40 mouse cellular contexts compared by ENCODE assay signal in genomic region chr19:10648156-10648555, GRCm38 (mm10). TPM values are rescaled to one million over a fixed set of nuclear protein-coding genes. Genes with fewer than 3 reads are reported as not detected.
DNase-seq lines count a peak whose midpoint lies in the region; ATAC-seq and TF ChIP-seq lines count a peak whose summit lies in the region.
"Had no signal": no experiment of that assay in that cellular context is flagged by ENCODE, and none has a peak within 500 bp of the region (broad histone marks: within the 10 kb centered on the region; RNA-seq: fewer than 3 reads in every experiment).

No protein-coding gene starts in this region.

- H3K4me1 ChIP-seq in testis, adult 2 months (ENCODE audit: control insufficient read depth, insufficient read depth, low read length) = peaks cover 11% of the 10 kb centered on the region
- H3K4me1 ChIP-seq: embryonic facial prominence, embryonic 12.5 days; forebrain, embryonic 10.5 days; heart, embryonic 10.5 days; heart, embryonic 15.5 days; hindbrain, embryonic 13.5 days; midbrain, embryonic 10.5 days; midbrain, embryonic 15.5 days had no signal

- ATAC-seq in erythroid progenitor cell, adult 5-6 weeks (replicated peaks; ENCODE audit: low FRiP score, poor library complexity, severe bottlenecking) = 0 out of 2 replicates have a peak, but pooled peaks have one; percentile 21
- ATAC-seq: activated CD4-positive, CD25-positive, alpha-beta regulatory T cell, adult 4 months; forebrain, embryonic 16.5 days; inflammation-experienced regulatory T-cells, adult 6 months; midbrain, embryonic 15.5 days had no signal

- H3K27ac ChIP-seq in testis, adult 2 months (ENCODE audit: control insufficient read depth, insufficient read depth, low read depth, low read length) = no peak overlapping the region
- H3K27ac ChIP-seq: embryonic facial prominence, embryonic 12.5 days; forebrain, embryonic 10.5 days; heart, embryonic 10.5 days; heart, embryonic 15.5 days; hindbrain, embryonic 13.5 days; liver, embryonic 14.5 days; macrophage; midbrain, embryonic 10.5 days; midbrain, embryonic 15.5 days had no signal

- H3K27me3 ChIP-seq in testis, adult 2 months (ENCODE audit: control insufficient read depth, insufficient read depth, low read length) = no peaks in the 10 kb centered on the region
- H3K27me3 ChIP-seq: embryonic facial prominence, embryonic 12.5 days; hindbrain, embryonic 13.5 days; midbrain, embryonic 15.5 days had no signal

- TF ChIP-seq CTCF in testis, adult 2 months (IDR thresholded peaks at IDR 0.05; ENCODE audit: control insufficient read depth, insufficient read depth, insufficient replicate concordance, low read depth, low read length) = no peak

- TF ChIP-seq POLR2A in testis, adult 2 months (IDR thresholded peaks at IDR 0.05; ENCODE audit: control insufficient read depth, low read depth, low read length) = peak; percentile 28; the same call in 1 of the 2 replicates

- no peak overlapping the region for H3K4me3 ChIP-seq in testis, adult 2 months (ENCODE audit: control insufficient read depth, low read depth, low read length)
- H3K4me3 ChIP-seq: embryonic facial prominence, embryonic 12.5 days; forebrain, embryonic 10.5 days; heart, embryonic 10.5 days; heart, embryonic 15.5 days; hindbrain, embryonic 13.5 days; midbrain, embryonic 10.5 days; midbrain, embryonic 15.5 days had no signal

- no peak for DNase-seq in testis, postnatal 14 days (ENCODE audit: low spot score)
- peak; percentile 26 to 37 for DNase-seq in thymus, postnatal 10 days (ENCODE audit: low spot score in 2 of 2)
- no peak for DNase-seq in ovary, postnatal 36 days (ENCODE audit: low spot score)
- no peak for DNase-seq in adrenal gland, adult 2 months
- DNase-seq in heart, adult 8-10 months (ENCODE audit: low spot score) = no peak
- DNase-seq: adrenal gland, adult 8-10 months; B cell, adult 2 months; cerebellum, adult 8-10 months; cerebellum, postnatal 36 days; embryo, embryonic 11 days; gastrocnemius, postnatal 10 days; kidney, adult 11 months; kidney, postnatal 14 days; liver; lung, adult 2 months; lung, postnatal 10 days; right cerebral cortex, postnatal 4 days had no signal

- no peaks in the 10 kb centered on the region for H3K36me3 ChIP-seq in testis, adult 2 months (ENCODE audit: control insufficient read depth, insufficient read depth, low read length)
- H3K36me3 ChIP-seq: embryonic facial prominence, embryonic 12.5 days; forebrain, embryonic 10.5 days; heart, embryonic 10.5 days; heart, embryonic 15.5 days; hindbrain, embryonic 13.5 days; midbrain, embryonic 10.5 days; midbrain, embryonic 15.5 days had no signal

RNA-seq across cellular contexts. Expression of gene Vwce, which starts 14.1 kb away (rescaled TPM):
- 1.3 and 2.2 TPM in 2 replicates for polyA plus RNA-seq in testis, adult 2 months (2012; rRNA removed)
- not detected in 2 replicates for total RNA-seq in erythroid progenitor cell, adult 5-6 weeks (2015; ENCODE audit: low replicate concordance)
- total RNA-seq in erythroid progenitor cell, adult 5-6 weeks (2017; ENCODE audit: low replicate concordance) = 1.2 TPM in 1 of 2 replicates, not detected in the other
- total RNA-seq in adrenal gland, adult 2 months (2021) = under 1 TPM; 0.17 to 0.79 TPM
- polyA plus RNA-seq in adrenal gland, adult 2 months (2012; rRNA removed) = 0.18 and 0.26 TPM in 2 replicates
- total RNA-seq in heart, adult 8-10 months (2022) = not detected
- total RNA-seq: heart, postnatal 25 days; neutrophil, adult 5-6 weeks had no signal
- polyA plus RNA-seq: macrophage had no signal

RNA-seq across cellular contexts. Expression of gene Pga5, which starts 29.7 kb away (rescaled TPM):
- 0.10 and 0.20 TPM in 2 replicates for polyA plus RNA-seq in testis, adult 2 months (2012; rRNA removed)
- total RNA-seq in erythroid progenitor cell, adult 5-6 weeks (2015; ENCODE audit: low replicate concordance) = not detected in 2 replicates
- total RNA-seq in erythroid progenitor cell, adult 5-6 weeks (2017; ENCODE audit: low replicate concordance) = not detected in 2 replicates
- total RNA-seq in adrenal gland, adult 2 months (2021) = not detected
- not detected in 2 replicates for polyA plus RNA-seq in adrenal gland, adult 2 months (2012; rRNA removed)
- not detected for total RNA-seq in heart, adult 8-10 months (2022)
- total RNA-seq: adrenal gland, adult 8-10 months; gastrocnemius, postnatal 10 days; granulocyte monocyte progenitor cell, adult 5-6 weeks; heart, postnatal 25 days; layer of hippocampus, postnatal 10 days; left cerebral cortex, adult 18-20 months; left cerebral cortex, postnatal 14 days; neutrophil, adult 5-6 weeks had no signal
- polyA plus RNA-seq: activated CD4-positive, CD25-positive, alpha-beta regulatory T cell, adult 4 months; embryonic facial prominence, embryonic 12.5 days; forebrain, embryonic 10.5 days; forebrain, embryonic 16.5 days; heart, embryonic 10.5 days; heart, embryonic 15.5 days; hindbrain, embryonic 13.5 days; inflammation-experienced regulatory T-cells, adult 6 months; kidney, embryonic 14.5 days; limb, embryonic 11.5 days; lung, adult 2 months; macrophage; midbrain, embryonic 10.5 days; midbrain, embryonic 15.5 days; neural tube, embryonic 11.5 days had no signal

RNA-seq across cellular contexts. Expression of gene Vps37c, which starts 40.4 kb away (rescaled TPM):
- 29.0 and 33.6 TPM in 2 replicates for polyA plus RNA-seq in testis, adult 2 months (2012; rRNA removed)
- 10.8 and 26.0 TPM in 2 replicates for total RNA-seq in erythroid progenitor cell, adult 5-6 weeks (2015; ENCODE audit: low replicate concordance)
- 3.3 and 6.0 TPM in 2 replicates for total RNA-seq in erythroid progenitor cell, adult 5-6 weeks (2017; ENCODE audit: low replicate concordance)
- total RNA-seq in adrenal gland, adult 2 months (2021) = 10 to 100 TPM; 22.1 to 23.3 TPM
- 46.4 and 65.5 TPM in 2 replicates for polyA plus RNA-seq in adrenal gland, adult 2 months (2012; rRNA removed)
- 10 to 100 TPM; 21.0 to 25.1 (median 23.0) TPM for total RNA-seq in heart, adult 8-10 months (2022)

RNA-seq across cellular contexts. Expression of gene Tkfc, which starts 42.7 kb away (rescaled TPM):
- 166 and 174 TPM in 2 replicates for polyA plus RNA-seq in testis, adult 2 months (2012; rRNA removed)
- 4.6 and 6.1 TPM in 2 replicates for total RNA-seq in erythroid progenitor cell, adult 5-6 weeks (2015; ENCODE audit: low replicate concordance)
- 1.2 TPM in 1 of 2 replicates, not detected in the other for total RNA-seq in erythroid progenitor cell, adult 5-6 weeks (2017; ENCODE audit: low replicate concordance)
- 10 to 100 TPM; 17.2 to 20.9 TPM for total RNA-seq in adrenal gland, adult 2 months (2021)
- polyA plus RNA-seq in adrenal gland, adult 2 months (2012; rRNA removed) = 11.2 and 12.6 TPM in 2 replicates
- 10 to 100 TPM in 2 of 4 experiments, 1 to 10 TPM in 2; 9.4 to 11.3 (median 10.2) TPM for total RNA-seq in heart, adult 8-10 months (2022)

RNA-seq across cellular contexts. Expression of gene Ddb1, which starts 43.0 kb away (rescaled TPM):
- polyA plus RNA-seq in testis, adult 2 months (2012; rRNA removed) = 91.2 and 95.5 TPM in 2 replicates
- 58.0 and 75.0 TPM in 2 replicates for total RNA-seq in erythroid progenitor cell, adult 5-6 weeks (2015; ENCODE audit: low replicate concordance)
- total RNA-seq in erythroid progenitor cell, adult 5-6 weeks (2017; ENCODE audit: low replicate concordance) = 168 and 208 TPM in 2 replicates
- 100 to 1,000 TPM; 255 to 264 TPM for total RNA-seq in adrenal gland, adult 2 months (2021)
- 64.9 and 105 TPM in 2 replicates for polyA plus RNA-seq in adrenal gland, adult 2 months (2012; rRNA removed)
- 100 to 1,000 TPM; 132 to 146 (median 139) TPM for total RNA-seq in heart, adult 8-10 months (2022)

Comparison
In these comparisons a context has a peak if more than half of its experiments do, and no peak if none do; other contexts are left out.
1. DNase-seq: peak in thymus, postnatal 10 days (2 of 2); none in testis, postnatal 14 days (single experiment), ovary, postnatal 36 days (single experiment), adrenal gland, adult 2 months (single experiment) and heart, adult 8-10 months (single experiment).